Mouse (Mus musculus): Measurements from ENCODE around the gene Mpped1. TPM values are rescaled to one million over a fixed set of nuclear protein-coding genes. Genes with fewer than 3 reads are reported as not detected.

The Mpped1 gene
- polyA plus RNA-seq, 1 experiment from 2014 or later, result 1.8 TPM

DNA sequence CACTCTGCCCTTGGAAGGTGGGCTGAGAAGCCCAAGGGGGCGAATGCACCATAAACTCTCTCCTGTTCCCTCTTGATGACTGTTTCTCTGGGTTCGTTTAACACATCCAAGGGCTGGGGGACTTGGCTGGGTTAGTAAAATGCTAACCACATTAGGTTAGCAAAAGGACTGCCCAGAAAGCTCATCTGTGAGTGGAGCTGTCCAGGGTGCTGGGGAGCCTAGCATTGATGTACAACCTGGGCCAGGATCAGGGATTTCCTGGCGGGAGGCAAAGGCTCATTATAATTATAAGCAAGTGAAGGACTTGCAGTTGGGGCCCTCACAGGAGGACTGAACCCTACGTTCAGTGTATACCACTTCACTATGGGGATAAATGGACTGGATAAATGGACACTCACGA is 100.6 kb downstream of the Mpped1 start:
- ATAC-seq (ENCODE audit: insufficient number of reproducible peaks, insufficient read depth, low FRiP score, low read depth), result no peak
- Histone ChIP-seq H3K4me1 (ENCODE audit: control insufficient read depth, insufficient read depth, low read length) (no peaks in the 10 kb centered on the region), H3K27ac (ENCODE audit: low read length) (no peak overlapping the region), H3K36me3 (ENCODE audit: control insufficient read depth, insufficient read depth, low read length) (no peaks in the 10 kb centered on the region), H3K27me3 (ENCODE audit: control insufficient read depth, insufficient read depth, low read length) (no peaks in the 10 kb centered on the region), H3K4me2 (replicated peaks; ENCODE audit: low read depth, low read length) (no peak overlapping the region), H3K9ac (replicated peaks; ENCODE audit: low read depth, low read length) (no peak overlapping the region), H3K4me3 (ENCODE audit: low read depth, low read length) (no peak overlapping the region), H3K9me3 (ENCODE audit: control insufficient read depth, low read depth, low read length) (no peaks in the 10 kb centered on the region)
- 18% methylated on average over 5 of the region's 5 CpGs for WGBS

DNA sequence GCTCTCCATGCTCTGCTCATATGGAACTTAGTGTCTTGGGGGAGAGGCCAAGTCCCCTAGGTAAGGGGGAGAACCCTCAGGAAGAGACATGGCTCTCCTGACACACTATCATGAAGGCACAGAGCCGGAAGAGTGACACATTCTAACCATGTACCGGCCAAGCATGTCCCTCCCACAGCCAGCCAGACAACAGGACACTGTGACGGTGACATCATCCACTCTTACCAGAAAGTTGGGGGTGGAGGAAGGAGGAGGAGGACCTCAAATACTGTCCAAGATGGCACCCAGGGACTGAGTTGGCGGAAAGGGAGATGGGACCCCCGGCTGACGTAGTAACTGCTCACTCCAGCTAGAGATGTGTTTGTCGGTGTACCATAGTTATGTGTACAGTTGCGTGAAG is 104.6 kb downstream of the Mpped1 start:
- ATAC-seq (ENCODE audit: insufficient number of reproducible peaks, insufficient read depth, low FRiP score, low read depth), result no peak
- no peaks in the 10 kb centered on the region for H3K36me3 ChIP-seq (ENCODE audit: control insufficient read depth, insufficient read depth, low read length)
- 93% methylated on average over 8 of the region's 8 CpGs for WGBS
- H3K27me3 ChIP-seq (ENCODE audit: control insufficient read depth, insufficient read depth, low read length), result no peaks in the 10 kb centered on the region
- H3K4me1 ChIP-seq (ENCODE audit: control insufficient read depth, insufficient read depth, low read length), result no peaks in the 10 kb centered on the region
- no peak overlapping the region for H3K9ac ChIP-seq (replicated peaks; ENCODE audit: low read depth, low read length)
- H3K27ac ChIP-seq (ENCODE audit: low read length), result no peak overlapping the region
- H3K4me2 ChIP-seq (replicated peaks; ENCODE audit: low read depth, low read length), result no peak overlapping the region
- H3K4me3 ChIP-seq (ENCODE audit: low read depth, low read length), result no peak overlapping the region
- no peaks in the 10 kb centered on the region for H3K9me3 ChIP-seq (ENCODE audit: control insufficient read depth, low read depth, low read length)

DNA sequence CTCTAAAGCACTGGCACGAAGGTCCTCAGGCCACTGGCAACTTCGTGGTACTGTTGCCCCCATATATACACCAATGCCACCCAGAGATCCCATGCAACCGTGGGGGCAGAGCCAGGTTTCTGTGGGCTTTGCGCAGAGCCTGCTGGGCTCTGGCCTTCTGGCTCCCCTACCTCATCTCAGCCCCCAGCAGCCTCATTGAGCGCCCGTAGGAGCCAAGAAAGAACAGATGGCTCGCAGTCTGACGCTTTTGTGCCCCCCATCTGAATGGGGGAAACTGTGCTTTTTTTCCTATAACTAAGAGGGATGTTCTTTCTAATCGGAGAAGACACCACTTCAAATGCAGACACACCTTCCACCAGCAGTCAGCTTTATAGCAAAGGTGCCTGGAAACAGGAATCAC is 105.0 kb downstream of the Mpped1 start:
- no peak for ATAC-seq (ENCODE audit: insufficient number of reproducible peaks, insufficient read depth, low FRiP score, low read depth)

DNA sequence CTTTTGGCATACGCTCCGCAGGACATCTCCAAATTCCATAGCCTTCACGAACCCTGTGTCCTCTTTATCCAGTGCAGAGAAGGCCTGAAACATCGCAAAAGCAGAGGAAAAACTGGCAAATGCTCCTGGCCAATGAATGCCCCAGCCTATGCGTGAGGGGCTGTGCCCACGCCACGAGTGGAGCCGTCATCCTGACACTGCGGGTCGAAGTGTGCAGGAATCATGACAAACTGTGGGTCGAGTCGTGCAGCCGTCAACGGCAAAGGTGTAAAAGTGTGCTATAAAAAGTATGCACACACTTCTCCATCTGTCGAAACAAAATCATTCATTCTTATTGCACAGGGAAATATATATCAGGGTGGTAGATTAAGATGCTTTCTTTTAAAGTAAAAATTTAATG is 113.6 kb downstream of the Mpped1 start:
- no peak for ATAC-seq (ENCODE audit: insufficient number of reproducible peaks, insufficient read depth, low FRiP score, low read depth)
- Histone ChIP-seq H3K27ac (ENCODE audit: low read length) (no peak overlapping the region), H3K9me3 (ENCODE audit: control insufficient read depth, low read depth, low read length) (no peaks in the 10 kb centered on the region), H3K9ac (replicated peaks; ENCODE audit: low read depth, low read length) (no peak overlapping the region), H3K4me3 (ENCODE audit: low read depth, low read length) (no peak overlapping the region), H3K27me3 (ENCODE audit: control insufficient read depth, insufficient read depth, low read length) (no peaks in the 10 kb centered on the region), H3K36me3 (ENCODE audit: control insufficient read depth, insufficient read depth, low read length) (no peaks in the 10 kb centered on the region), H3K4me1 (ENCODE audit: control insufficient read depth, insufficient read depth, low read length) (no peaks in the 10 kb centered on the region), H3K4me2 (replicated peaks; ENCODE audit: low read depth, low read length) (no peak overlapping the region)
- WGBS, result 84% methylated on average over 15 of the region's 15 CpGs

More for the DNA sequence above, 105.0 kb downstream of the Mpped1 start:
- Histone ChIP-seq H3K36me3 (ENCODE audit: control insufficient read depth, insufficient read depth, low read length) (no peaks in the 10 kb centered on the region), H3K27me3 (ENCODE audit: control insufficient read depth, insufficient read depth, low read length) (no peaks in the 10 kb centered on the region), H3K4me1 (ENCODE audit: control insufficient read depth, insufficient read depth, low read length) (no peaks in the 10 kb centered on the region), H3K4me2 (replicated peaks; ENCODE audit: low read depth, low read length) (no peak overlapping the region), H3K9ac (replicated peaks; ENCODE audit: low read depth, low read length) (no peak overlapping the region), H3K9me3 (ENCODE audit: control insufficient read depth, low read depth, low read length) (no peaks in the 10 kb centered on the region), H3K27ac (ENCODE audit: low read length) (no peak overlapping the region), H3K4me3 (ENCODE audit: low read depth, low read length) (no peak overlapping the region)
- WGBS, result 89% methylated on average over 9 of the region's 9 CpGs

DNA sequence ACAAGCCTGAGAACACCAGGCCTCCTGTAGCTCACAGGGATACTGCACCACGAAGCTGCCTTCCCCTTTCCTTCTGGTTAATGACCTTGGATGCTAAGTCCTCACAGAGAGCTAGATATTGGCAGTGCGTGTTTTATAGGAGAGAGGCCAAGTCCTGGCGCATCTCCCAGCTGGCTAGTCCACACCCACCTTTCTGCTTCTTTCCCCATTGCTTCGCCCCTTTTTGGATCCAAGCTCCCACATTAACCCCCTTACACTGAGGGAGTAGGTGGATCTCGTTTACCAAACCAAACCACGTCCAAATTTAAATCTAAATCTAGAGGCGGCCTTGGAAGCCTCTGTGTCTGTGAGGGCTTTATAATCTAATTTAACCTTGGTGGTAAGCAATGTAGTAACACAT is 115.0 kb downstream of the Mpped1 start:
- Histone ChIP-seq H3K4me3 (ENCODE audit: low read depth, low read length) (no peak overlapping the region), H3K36me3 (ENCODE audit: control insufficient read depth, insufficient read depth, low read length) (no peaks in the 10 kb centered on the region), H3K9me3 (ENCODE audit: control insufficient read depth, low read depth, low read length) (no peaks in the 10 kb centered on the region), H3K4me1 (ENCODE audit: control insufficient read depth, insufficient read depth, low read length) (no peaks in the 10 kb centered on the region), H3K27ac (ENCODE audit: low read length) (no peak overlapping the region), H3K4me2 (replicated peaks; ENCODE audit: low read depth, low read length) (no peak overlapping the region), H3K27me3 (ENCODE audit: control insufficient read depth, insufficient read depth, low read length) (no peaks in the 10 kb centered on the region), H3K9ac (replicated peaks; ENCODE audit: low read depth, low read length) (no peak overlapping the region)
- ATAC-seq (ENCODE audit: insufficient number of reproducible peaks, insufficient read depth, low FRiP score, low read depth), result no peak
- WGBS, result 78% methylated on average over 7 of the region's 7 CpGs

DNA sequence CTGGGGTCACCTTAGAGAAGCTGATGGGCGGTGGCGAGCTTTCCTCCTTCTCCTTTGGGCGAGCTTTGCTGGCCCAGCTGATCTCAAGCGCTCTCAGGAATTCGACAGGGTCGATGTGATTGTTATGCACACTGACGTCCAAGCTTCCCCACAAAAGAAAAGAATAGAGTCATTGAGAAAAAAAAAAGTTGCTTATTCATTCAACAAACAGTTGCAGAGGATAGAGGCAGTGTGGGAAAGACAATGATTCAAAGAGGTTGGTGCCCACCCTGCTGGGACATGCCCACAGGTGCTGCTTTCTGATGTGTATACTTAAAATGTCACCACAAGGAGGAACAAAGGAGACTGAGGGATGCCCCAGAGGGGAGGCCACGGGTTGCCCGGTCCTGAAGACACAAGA is 116.7 kb downstream of the Mpped1 start:
- H3K4me2 ChIP-seq (replicated peaks; ENCODE audit: low read depth, low read length), result no peak overlapping the region

DNA sequence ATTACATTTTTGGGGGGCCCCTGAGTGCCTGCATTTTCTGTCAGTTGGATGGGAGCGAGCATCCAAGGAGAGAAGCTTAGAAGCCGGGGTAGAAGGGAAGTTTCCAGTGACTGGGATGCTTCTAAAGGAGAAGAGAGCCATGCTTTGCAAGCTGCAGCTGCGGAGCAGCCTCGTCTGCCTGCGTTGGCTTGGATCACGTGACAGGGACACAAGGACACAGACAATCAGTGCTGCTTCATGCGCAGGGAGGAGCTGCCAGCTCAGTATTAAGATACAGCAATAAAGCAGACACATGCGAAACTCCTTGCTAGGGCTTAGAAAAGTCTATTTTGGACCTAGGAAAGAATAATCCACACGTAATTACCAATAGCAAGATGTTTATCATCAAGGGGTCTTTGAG is 118.0 kb downstream of the Mpped1 start:
- Histone ChIP-seq H3K27ac (ENCODE audit: low read length) (no peak overlapping the region), H3K4me2 (replicated peaks; ENCODE audit: low read depth, low read length) (no peak overlapping the region), H3K4me1 (ENCODE audit: control insufficient read depth, insufficient read depth, low read length) (no peaks in the 10 kb centered on the region), H3K36me3 (ENCODE audit: control insufficient read depth, insufficient read depth, low read length) (no peaks in the 10 kb centered on the region), H3K9me3 (ENCODE audit: control insufficient read depth, low read depth, low read length) (no peaks in the 10 kb centered on the region), H3K4me3 (ENCODE audit: low read depth, low read length) (no peak overlapping the region), H3K9ac (replicated peaks; ENCODE audit: low read depth, low read length) (no peak overlapping the region), H3K27me3 (ENCODE audit: control insufficient read depth, insufficient read depth, low read length) (no peaks in the 10 kb centered on the region)
- no peak for ATAC-seq (ENCODE audit: insufficient number of reproducible peaks, insufficient read depth, low FRiP score, low read depth)
- 64% methylated on average over 9 of the region's 9 CpGs for WGBS

More for the DNA sequence above, 116.7 kb downstream of the Mpped1 start:
- Histone ChIP-seq H3K27me3 (ENCODE audit: control insufficient read depth, insufficient read depth, low read length) (no peaks in the 10 kb centered on the region), H3K9ac (replicated peaks; ENCODE audit: low read depth, low read length) (no peak overlapping the region), H3K4me3 (ENCODE audit: low read depth, low read length) (no peak overlapping the region), H3K9me3 (ENCODE audit: control insufficient read depth, low read depth, low read length) (no peaks in the 10 kb centered on the region), H3K27ac (ENCODE audit: low read length) (no peak overlapping the region), H3K4me1 (ENCODE audit: control insufficient read depth, insufficient read depth, low read length) (no peaks in the 10 kb centered on the region), H3K36me3 (ENCODE audit: control insufficient read depth, insufficient read depth, low read length) (no peaks in the 10 kb centered on the region)
- ATAC-seq (ENCODE audit: insufficient number of reproducible peaks, insufficient read depth, low FRiP score, low read depth), result no peak
- WGBS, result 33% methylated on average over 9 of the region's 9 CpGs

DNA sequence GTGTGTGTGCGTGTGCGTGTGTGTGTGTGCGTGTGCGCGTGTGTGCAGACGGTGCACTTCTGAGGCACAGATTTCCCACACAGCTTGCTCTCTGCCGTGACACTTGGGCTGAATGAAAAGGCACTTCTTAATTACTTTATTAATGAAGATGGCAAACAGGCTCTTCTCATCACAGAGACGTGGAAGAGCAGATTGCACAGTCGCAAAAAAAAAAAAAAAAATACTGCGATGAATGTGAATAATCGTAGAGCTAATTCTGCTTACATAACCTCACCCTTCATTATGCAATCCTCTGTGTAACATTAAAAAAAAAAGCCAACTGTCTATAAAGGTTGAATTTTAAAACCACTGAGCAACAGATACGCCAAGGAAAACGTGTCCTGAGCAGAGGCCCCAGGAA is 127.2 kb downstream of the Mpped1 start:
- Histone ChIP-seq H3K4me1 (ENCODE audit: control insufficient read depth, insufficient read depth, low read length) (no peaks in the 10 kb centered on the region), H3K9me3 (ENCODE audit: control insufficient read depth, low read depth, low read length) (no peaks in the 10 kb centered on the region), H3K27me3 (ENCODE audit: control insufficient read depth, insufficient read depth, low read length) (no peaks in the 10 kb centered on the region), H3K9ac (replicated peaks; ENCODE audit: low read depth, low read length) (no peak overlapping the region), H3K36me3 (ENCODE audit: control insufficient read depth, insufficient read depth, low read length) (no peaks in the 10 kb centered on the region), H3K4me2 (replicated peaks; ENCODE audit: low read depth, low read length) (no peak overlapping the region), H3K4me3 (ENCODE audit: low read depth, low read length) (no peak overlapping the region), H3K27ac (ENCODE audit: low read length) (no peak overlapping the region)
- ATAC-seq (ENCODE audit: insufficient number of reproducible peaks, insufficient read depth, low FRiP score, low read depth), result no peak
- 84% methylated on average over 13 of the region's 13 CpGs for WGBS

Measured in stomach, embryonic 14.5 days (tissue).